Mouse (Mus musculus): ENCODE data around the gene Olfr1368.

Olfr1368 gene

DNA sequence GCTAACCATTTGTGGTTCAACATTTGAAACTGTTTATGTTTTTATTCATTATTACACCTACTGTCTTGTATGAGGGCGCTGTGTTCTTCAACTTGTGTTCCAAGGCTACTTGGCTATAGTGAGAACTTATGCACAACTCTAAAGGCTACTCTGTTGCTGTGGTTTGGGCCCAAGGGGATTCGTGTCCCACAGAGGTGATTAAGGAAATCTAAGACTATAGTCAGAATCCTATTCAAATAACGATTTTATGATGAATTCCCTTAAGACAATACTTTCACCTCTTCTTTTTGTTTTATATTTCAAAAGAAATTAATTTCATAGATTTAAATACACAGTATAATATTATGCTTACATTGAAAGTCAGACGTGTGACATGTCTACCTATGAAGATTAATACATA lies at the start of gene Olfr1368:
Olfr1368 (minus strand) TSS at position 101 of the 400 bp plus-strand sequence.
- no peak for DNase-seq

DNA sequence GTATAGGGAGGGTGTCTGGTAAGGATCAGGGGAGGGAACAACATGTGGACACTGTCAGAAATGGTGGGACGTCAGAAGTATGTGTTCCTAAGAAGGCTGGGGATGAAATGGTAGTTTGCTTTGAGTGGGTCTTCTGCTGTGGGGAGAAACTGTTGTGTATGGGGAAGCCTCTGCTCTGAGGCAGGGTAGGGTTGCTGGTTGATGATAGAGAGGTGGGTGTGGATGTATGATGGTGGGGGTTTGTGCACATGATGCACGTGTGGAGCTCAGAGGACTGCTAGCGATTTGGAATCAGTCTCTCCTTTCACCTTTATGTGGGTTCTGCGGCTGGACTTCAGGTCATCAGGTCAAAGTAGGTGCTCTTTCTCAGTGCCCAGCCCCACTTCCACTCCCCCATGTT lies 39.9 kb upstream of the Olfr1368 start:
- no peak for DNase-seq

DNA sequence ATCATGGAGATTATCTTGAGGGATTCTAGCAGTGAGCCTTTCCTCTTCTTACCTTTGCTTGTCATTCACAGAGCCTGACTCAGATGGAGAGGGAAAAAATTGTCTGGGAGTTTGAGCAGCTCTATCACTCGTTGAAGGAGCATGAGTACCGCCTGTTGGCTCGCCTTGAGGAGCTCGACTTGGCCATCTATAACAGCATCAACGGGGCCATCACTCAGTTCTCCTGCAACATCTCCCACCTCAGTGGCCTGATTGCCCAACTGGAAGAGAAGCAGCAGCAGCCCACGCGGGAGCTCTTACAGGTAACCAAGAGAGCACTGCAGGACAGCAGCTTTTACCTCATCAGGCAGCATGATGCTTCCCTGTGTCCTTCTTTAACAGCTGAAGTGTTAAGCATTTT lies 38.0 kb upstream of the Olfr1368 start:
- DNase-seq = no peak

DNA sequence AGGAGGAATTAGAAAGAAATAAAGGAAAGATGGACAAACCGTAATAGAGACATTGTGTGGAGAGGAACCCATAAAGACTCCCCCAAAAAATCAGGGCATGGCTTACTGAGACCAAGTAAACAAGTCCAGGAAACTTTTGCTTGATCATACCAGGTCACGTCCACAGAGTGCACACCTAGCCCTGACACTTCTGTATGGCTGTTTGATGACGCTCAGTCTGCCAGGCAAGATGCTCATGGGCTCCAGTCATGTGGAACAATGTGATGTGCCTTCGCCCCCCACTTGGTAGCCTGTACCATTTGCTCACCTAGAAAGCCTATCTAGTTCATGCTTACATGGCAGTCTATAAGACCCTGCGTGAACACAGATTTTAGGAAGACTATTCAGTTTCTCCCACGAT lies 37.4 kb upstream of the Olfr1368 start:
- DNase-seq = no peak

DNA sequence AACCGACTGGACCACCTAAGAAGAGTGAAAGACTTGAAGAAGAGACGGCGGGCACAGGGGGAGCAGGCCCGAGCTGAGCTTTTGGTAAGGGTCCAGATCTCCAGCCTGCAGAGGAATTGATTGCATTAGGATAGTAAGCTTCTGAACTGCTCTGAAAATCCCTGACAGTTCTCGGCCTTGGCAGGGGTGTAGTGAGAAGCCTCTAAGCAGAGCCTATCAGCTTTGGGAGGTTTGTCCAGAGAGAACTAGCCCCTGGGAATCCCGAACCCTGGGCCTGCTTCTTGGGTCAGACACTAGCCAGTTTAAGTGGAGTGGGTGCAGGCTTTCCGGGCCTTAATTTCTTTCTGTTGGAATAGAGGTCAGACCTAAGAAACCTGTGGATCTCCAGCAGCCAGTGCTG lies 36.3 kb upstream of the Olfr1368 start:
- DNase-seq = no peak

DNA sequence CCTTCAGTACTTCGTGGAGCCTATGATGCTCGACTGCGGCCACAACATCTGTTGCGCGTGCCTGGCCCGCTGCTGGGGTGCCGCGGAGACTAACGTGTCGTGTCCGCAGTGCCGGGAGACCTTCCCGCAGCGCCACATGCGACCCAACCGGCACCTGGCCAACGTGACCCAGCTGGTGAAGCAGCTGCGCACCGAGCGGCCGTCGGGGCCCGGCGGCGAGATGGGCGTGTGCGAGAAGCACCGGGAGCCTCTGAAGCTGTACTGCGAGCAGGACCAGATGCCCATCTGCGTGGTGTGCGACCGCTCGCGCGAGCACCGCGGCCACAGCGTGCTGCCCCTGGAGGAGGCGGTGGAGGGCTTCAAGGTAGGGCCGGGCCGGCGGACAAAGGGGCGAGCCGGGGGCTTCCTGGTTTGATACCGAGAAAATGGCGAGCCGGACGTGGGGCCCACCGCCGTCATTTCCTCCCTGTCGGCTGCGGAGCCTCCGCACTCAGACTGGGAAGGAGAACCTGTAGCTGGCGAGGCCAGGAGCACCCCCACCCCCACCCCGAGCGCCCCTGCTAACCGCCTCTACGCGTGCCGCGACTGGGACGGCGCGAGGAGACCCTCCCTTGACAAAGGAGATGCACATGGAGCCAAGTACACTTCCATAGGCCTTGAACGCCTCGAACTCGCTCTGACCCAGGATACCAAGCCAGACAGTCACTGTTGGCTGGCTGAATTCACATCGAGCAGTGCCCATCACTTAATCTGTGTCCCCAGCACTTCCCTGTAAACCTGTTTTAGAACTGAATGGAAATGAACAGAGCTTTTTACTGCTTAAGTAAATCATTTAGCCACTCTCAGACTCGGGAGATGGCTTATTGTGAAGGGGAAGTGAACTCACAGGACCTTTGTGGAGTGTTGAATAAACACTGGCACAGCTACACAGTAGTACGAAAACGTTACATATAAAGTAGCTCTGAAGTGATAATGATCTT lies 35.2 kb upstream of the Olfr1368 start:
- peak; percentile 80 to 81 for DNase-seq

DNA sequence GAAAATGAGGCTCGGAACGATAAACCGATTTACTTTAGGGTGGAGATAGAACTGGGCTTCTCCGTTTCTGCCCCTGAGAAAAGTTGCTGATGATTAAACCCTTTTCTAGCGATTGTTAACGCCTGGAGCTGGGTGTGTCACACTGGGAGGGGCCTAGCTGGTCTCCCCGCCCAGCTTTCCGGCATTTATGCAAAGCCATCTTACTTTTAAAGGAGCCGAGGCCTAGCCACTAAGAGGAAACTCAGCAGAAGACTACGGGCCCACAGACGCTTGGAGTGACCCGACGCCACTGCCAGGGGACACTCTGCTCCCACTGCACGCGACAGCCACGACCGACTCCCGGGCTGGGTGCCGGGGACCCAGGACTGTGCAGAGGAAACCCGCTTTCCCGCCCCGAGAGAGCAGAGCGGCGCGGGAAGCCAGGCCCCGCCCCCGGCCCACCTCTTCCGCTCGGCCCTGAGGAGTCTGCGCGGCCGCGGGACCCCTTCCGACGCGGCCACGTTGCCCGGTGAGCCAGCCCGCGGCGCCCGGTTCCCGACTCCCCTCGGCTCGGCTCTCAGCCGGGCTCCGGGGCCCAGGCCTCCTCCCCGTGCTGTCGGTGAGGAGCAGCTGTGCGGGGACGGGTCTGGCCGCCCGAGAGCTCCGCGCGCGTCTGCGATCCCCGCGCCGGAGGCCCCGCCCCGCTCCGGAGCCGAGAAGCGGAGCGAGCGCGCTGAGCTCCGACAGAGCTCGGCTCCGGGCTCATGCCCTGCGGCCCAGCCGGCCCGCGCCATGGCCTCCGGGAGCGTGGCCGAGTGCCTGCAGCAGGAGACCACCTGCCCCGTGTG lies 34.3 kb upstream of the Olfr1368 start:
- DNase-seq = peak; percentile 94 to 95

DNA sequence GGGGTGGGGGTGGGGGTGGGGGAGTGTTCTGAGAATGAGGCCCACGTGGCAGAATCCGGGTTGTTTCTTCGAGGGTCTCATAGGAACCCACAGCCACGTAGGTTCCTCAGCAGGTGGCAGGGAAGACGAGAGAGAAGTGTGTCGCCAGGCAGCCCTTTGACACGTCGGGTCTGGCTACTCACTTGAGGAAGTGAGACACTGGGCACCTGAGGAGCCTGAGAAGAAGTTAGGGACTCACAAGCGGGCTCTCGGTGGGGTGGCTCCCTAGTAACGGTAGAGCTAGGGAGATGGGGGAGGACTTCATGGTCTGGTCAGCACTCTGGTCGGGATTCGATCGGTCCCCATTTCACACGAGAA lies 33.7 kb upstream of the Olfr1368 start, which contains the start of gene Trim27:
Trim27 (plus strand) TSS at position 79 of the 357 bp plus-strand sequence.
- no peak for DNase-seq

DNA sequence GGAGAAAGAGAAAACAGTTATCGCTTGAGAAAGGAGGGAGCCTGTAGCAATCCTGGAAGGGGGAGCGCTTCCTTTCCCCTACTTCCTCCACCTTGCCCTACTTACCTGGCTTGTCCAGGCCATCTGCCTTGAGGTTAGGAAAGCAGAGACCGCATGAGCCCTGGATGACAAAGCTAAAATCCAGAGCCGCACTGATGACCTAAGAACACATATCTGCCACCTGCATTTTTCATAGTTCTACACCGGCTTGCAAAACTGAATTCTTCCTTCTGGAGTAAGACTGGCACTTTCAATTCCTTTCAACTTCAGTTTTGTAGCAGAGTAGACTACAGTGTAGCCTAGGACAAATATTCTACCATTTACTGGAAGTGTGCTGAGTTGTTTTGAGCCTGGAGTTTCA lies 32.7 kb upstream of the Olfr1368 start:
- DNase-seq = no peak

DNA sequence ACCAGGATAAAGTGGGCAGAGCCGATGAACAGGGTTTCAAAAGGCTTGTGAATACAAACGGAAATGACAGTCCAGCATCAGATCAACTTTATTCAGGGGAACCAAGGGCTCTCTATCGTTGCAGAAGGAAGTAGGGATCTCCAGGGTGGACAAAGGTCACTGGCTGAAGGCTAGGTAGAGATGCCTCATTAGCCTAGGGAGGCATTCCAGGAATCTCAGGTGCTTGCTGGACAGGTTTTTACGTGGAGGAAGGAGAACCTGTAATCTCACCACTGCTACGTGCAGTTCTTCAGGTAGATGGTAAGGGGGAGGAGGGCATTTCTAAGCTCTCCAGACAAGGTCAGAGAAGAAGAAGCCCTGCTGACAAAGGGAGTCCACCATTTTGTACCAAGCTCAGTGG lies 32.0 kb upstream of the Olfr1368 start:
- no peak for DNase-seq

DNA sequence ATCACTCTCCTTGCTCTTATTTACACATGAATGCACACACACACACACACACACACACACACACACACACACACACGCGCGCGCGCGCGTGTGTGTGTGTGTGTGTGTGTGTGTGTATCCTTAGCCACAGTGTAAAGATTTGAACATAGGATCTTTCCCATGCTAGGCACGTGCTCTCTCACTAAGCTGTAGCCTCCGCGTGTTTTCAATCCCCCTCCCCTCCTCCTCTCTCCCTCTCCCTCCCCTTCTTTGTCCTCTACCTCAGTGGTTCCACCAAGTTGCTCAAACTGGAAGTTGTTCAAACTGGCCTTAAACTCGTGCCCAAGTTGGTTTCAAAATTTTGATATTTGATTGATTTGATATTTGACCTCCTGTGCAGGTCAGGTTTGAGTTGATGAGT lies 31.1 kb upstream of the Olfr1368 start:
- DNase-seq = no peak

DNA sequence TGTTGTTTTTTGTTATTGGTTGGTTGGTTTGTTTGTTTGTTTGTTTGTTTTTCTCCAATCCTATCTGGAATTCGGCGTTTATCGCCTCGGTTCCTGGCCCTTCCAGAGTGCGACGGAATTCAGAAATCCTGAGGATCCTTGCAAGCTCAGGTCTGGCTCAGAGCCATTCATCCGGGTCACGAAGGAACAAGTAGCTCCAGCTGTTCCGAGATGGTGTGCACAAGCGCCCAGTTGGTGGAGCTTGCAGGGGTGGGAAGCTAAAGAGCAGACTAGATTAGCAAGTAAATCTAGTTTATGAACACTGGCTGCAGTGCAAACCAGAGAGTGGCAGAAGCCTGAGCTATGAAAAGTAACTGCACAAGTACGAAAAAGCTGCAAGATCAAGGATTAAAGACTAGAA lies 27.4 kb upstream of the Olfr1368 start:
- peak in 1 of 2 experiments; percentile 24 for DNase-seq

DNA sequence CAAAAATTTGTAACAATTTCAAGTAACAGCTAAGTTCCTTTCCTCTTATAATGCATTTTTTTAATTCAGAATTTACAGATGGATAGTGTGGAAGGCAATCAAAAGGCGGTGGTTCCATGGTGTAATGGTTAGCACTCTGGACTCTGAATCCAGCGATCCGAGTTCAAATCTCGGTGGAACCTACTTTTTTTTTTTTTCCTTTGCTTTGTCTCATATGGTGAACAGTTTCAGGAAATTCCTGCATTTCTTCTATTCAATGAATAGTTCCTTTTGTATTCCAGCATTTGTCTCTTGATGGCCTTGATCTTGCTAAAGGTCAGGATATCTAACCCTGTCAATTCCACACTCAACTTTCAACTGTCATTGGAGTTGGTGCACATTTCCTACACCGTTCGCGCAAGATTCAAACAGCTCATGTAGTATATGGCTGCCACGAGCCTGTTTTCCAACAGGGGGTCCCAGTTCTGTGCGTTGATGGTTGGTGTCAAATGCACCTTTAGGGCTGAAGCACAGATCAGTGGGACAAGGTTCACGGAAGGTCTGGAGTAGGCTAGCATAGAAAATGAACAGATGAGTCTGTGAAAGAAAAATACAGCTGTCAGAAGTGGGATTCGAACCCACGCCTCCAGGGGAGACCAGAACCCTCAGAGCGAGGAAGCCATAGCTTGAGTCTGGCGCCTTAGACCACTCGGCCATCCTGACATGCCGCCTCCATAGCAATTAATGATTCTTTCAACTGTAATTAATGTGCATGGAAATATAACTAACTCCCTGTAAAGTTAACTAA lies 26.8 kb upstream of the Olfr1368 start:
- DNase-seq = peak; percentile 79

DNA sequence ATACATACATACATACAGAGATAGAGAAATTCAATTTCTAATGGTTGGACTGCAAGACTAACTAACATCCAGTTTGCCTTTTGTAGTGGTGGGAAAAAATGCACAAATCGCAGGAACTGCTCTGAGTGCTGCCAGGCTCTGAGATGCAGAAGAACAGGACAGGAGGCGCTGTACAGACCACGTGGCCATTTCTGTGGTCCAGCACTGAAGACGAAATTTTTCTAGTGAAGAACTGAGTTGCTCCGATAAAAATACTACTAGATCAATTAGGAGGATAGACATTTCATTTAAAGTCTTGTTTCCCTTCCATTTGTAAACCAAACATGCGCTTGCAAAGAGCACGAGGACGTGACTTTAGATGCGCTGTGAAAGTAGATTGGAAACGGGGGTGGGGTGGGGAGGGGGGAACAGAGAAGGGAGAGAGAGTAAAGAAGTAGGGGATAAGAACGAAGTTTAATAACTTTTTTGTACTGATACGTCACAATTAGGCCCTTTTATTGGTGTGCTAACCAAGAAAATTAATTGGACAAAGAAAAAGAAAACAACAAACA lies 26.0 kb upstream of the Olfr1368 start:
- DNase-seq = peak; percentile 10 to 18

DNA sequence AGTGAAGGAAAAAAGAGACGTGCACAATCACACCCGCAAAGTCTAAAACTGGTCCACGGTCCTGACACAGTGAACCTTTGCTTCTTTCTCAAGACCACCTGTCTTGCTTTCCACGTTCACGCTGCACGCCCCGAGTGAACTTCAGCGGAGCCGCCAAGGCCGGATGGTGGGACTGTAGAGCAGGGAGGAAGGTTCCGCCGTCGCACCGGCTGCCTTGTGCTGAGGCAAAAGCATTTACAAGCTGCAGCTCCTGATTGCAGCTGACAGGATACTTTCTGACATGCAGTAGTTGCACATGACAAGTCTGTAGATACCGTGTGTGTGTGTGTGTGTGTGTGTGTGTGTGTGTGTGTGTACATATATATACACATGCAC lies 25.5 kb upstream of the Olfr1368 start:
- peak in 1 of 2 experiments; percentile 10 for DNase-seq

DNA sequence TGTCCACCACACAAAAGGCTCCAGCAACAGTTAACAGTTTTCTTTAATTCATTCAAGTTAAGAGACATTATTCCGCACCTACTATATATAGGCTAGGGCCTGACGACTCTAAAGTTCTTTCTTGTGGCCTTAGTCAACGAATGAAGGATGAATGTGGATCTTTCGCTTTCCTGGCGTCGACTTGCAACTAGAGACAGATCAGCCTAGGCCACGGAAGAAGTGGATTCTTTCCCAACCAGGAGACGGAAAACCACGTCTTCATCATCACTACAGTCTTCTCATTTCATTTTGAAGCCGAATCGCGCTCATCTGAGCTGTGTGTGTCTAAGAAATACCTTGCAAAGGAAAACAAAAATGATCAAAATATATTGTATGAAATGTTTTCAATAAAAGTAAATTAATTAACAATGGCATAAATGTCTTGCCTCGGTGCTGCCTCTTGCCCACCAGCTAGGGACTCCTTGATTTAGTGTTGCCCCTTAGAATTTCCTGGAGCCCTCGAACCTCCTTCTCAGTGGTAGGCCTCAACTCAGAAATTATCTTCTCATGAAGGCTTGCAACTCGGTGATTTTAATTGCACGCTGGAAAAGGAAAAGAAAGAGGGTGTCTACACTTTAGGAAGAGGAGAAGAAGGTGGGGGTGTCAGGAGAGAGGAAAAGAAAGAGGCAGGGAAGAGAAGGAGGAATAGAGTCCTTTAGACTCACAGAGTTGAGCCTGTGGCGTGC lies 24.9 kb upstream of the Olfr1368 start:
- DNase-seq = no peak

DNA sequence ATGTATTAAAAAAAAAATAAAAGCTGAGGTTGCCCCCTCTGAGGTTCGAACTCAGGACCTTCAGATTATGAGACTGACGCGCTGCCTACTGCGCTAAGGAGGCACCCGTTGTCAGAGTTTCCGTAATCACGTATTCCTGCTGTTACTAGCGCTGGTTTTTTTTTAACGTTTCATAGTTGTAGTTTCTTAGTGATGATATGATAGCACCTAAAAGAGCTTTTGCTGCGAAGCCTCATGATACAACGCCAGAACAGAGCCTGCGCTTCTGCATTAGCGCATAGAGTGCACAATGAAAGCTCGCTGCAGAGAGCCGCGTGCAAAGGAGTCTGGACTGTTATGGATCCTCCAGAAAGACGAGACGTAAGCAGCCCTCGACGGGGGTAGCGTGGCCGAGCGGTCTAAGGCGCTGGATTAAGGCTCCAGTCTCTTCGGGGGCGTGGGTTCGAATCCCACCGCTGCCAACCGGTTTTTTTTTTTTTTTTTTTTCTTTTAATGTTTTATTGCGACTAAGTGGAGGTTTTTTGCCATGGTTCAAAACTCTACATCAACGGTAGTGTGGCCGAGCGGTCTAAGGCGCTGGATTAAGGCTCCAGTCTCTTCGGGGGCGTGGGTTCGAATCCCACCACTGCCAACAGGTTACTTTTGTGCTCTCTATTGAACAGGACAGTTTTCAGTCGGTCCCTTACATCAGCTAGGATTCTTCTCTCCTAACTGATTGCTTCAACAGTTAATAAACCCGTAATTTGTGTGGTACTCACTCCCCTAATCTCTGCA lies 24.2 kb upstream of the Olfr1368 start:
- peak; percentile 88 to 89 for DNase-seq

DNA sequence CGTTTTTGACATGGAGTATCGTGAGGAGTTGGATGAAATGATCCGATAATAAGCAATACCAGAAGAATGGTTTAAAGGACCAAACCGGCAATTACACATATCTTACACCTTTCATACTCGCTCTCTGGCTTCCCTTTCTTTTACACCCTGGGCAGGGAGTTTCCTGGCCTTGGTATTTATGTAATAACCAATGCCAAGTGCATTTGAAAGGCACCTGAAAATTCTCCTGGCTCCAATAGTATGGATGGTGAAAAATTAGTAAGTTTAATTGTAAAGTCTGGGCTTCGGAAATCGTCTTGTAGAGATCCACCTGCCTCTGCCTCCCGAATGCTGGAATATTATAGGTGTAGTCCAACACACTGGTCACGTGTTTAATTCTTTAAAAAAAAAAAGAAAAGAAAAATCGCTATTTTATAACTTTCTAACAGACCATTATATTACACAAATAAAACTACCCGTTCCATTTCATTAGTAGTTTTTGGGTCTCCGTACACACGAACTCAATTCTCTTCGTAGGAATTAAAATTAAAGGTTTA lies 23.5 kb upstream of the Olfr1368 start:
- peak; percentile 26 to 32 for DNase-seq

DNA sequence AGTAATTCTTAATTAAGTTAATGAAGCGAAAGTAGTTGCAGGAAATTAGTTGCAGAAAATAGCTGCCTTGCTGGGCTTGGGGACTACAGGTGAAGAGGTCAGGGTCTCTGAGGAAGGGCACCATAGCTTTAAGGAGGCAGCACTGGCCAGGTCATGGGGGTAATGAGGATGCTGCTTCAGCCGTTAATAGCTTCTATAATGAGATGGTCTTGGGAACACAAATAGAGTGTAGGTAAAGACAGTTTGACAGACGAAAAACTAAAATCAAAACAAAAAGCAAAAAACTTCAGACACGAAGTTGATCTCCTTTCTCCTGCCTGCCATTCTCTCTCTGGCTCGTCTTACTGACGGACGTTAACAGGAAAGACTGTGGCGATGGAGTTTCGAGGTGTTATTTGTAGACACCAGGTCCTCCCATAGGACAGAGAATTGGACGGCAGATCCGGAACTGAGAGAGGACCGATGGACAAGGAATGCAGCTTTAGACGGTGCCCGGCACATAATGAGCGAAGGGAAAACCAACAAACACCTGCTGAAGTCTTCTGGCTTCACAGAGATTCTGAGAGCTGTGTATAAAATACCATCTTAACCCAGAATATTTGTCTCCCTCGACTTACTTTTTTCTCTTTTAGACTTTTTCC lies 22.8 kb upstream of the Olfr1368 start:
- peak; percentile 47 to 58 for DNase-seq

DNA sequence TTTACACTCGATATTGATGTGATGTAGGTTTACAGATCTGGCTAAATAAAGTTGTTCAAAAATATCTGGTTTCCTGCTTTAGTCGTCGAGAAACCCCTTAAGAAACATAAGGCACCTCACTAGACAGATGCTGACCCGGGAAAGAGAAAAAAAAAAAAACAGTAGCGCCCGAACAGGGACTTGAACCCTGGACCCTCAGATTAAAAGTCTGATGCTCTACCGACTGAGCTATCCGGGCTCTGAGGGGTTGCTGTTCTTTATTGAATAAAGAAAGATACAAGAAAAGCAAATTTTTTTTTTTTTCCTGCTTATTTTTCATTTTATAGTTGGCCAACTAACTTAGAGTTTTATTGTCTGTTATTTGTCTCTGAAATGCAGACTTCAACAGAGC lies 22.2 kb upstream of the Olfr1368 start:
- DNase-seq = peak; percentile 66 to 70
